Mouse (Mus musculus) large intestine, adult 2 months (tissue): ENCODE measurements around the gene Rtbdn. TPM values are rescaled to one million over a fixed set of nuclear protein-coding genes. Genes with fewer than 3 reads are reported as not detected.

Experiments
- DNase-seq: peaks from one replicate; pipeline ENCODE4 v3.0.0-alpha.2; 2012; ENCODE audit warnings: low read depth, low spot score
- WGBS: fragments of 180-500 bp; shearing (Covaris S2); methylation state at CpG from one replicate; pipeline ENCODE4 v1.1.7; 2018; 5-methylcytosine and 5-hydroxymethylcytosine counted together
- polyA plus RNA-seq: library from polyadenylated mRNA; depleted of rRNA; stranded (reverse); fragments of >200 nt; gene quantifications from 2 replicates; pipeline ENCODE4 v1.2.3, GENCODE M21; 2012

Gene Rtbdn
- polyA plus RNA-seq, 1 experiment = not detected

DNA sequence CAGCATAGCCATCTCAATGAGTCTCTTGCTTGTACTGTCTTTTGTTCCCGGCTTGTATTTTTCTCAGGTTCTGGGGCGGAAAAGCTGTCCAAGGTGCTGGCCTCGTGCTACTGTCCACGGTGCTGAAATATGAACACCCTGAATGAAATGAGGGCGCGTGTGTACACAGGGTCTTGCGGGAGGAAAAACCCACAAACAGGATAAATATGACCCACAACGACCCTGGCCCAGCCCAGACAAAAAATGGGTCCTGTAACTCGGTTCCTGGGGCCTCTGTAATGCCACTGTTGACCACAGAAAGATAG lies 402 bp downstream of the Rtbdn start:
- WGBS = 9% methylated on average over 9 of the region's 9 CpGs
- DNase-seq = no peak

- DNase-seq = no peak
- 21% methylated on average over 12 of the region's 12 CpGs for WGBS
These were observed 3.0 kb downstream of the Rtbdn start for GRCm38 (mm10) chr8:84949753-84950152.

GRCm38 (mm10) chr8:84952612-84953255 lies 5.9 kb downstream of the Rtbdn start:
- DNase-seq = no peak
- 6% methylated on average over 18 of the region's 18 CpGs for WGBS

- 54% methylated on average over 2 of the region's 2 CpGs for WGBS
- no peak for DNase-seq
These were observed 10.0 kb downstream of the Rtbdn start for GRCm38 (mm10) chr8:84956768-84957167.

DNA sequence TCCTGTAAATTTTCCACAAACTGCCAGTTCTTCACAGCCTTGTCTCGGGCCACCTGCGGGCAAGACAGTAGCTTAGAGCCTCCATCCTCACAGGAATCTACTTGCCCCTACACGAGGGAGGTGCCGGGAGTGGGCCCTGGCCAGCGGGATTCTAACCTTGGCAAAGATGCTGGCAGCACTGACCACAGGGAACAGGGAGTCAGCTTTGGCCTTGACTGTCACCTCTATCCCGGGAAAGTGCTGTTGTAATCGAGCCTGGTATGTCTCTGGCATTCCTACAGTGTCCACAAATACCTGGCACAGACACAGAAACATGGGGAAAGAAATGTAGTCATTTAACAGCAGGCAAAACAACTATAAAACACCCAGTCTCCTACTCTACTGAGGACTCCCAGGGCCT lies 13.0 kb downstream of the Rtbdn start:
- no peak for DNase-seq
- WGBS = 78% methylated on average over 7 of the region's 7 CpGs

DNA sequence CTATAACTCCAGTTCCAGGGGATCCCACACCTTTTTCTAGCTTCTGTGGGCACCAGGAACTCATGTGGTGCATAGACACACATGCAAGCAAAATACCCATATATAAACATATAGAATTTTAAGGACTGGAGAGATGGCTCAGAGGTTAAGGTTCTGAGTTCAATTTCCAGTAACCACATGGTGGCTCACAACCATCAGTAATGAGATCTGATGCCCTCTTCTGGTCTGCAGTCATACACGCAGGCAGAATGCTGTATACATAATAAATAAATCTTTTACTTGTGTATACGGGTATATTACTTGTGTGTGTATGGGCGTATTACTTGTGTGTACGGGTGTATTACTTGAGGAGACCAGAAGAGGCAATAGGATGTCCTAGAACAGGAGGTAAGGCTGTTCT lies 17.2 kb downstream of the Rtbdn start:
- DNase-seq = no peak
- WGBS = 51% methylated on average over 4 of the region's 4 CpGs

DNA sequence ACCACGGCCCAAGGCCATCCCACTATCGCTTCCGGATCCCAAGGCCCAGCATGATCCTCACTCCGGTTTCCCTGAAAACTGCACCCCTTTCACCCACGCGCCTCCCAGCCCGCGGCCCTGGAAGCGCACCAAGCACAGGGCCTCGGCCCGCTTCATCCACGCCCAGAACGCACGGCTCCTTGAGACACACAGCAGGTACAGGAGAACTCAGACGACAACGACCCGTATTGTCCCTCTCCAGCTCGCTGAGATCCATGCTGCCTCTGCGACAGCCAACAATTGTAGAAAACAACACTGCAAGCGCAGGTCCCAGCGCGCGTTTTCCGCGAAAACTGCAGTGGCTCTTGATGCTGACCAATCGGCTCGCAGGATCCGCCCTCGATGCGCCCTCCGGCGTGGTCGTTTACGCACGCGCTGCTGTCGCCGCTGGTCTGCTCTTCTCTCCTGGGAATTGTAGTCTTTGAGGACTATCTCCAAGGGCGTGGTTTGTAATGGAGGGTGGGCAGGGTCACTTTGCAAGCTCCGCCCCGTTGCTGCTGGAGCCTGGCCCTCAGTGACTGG lies 19.0 kb downstream of the Rtbdn start:
- no peak for DNase-seq
- WGBS = under 1% methylated on average over 41 of the region's 41 CpGs

- no peak for DNase-seq
- 38% methylated on average over 3 of the region's 3 CpGs for WGBS
These were observed 19.8 kb downstream of the Rtbdn start for GRCm38 (mm10) chr8:84966603-84967002.

GRCm38 (mm10) chr8:84967532-84968304 lies 20.9 kb downstream of the Rtbdn start:
- no peak for DNase-seq
- 91% methylated on average over 13 of the region's 13 CpGs for WGBS

GRCm38 (mm10) chr8:84968650-84969049 lies 21.9 kb downstream of the Rtbdn start:
- WGBS = 2% methylated on average over 2 of the region's 2 CpGs
- DNase-seq = no peak

DNA sequence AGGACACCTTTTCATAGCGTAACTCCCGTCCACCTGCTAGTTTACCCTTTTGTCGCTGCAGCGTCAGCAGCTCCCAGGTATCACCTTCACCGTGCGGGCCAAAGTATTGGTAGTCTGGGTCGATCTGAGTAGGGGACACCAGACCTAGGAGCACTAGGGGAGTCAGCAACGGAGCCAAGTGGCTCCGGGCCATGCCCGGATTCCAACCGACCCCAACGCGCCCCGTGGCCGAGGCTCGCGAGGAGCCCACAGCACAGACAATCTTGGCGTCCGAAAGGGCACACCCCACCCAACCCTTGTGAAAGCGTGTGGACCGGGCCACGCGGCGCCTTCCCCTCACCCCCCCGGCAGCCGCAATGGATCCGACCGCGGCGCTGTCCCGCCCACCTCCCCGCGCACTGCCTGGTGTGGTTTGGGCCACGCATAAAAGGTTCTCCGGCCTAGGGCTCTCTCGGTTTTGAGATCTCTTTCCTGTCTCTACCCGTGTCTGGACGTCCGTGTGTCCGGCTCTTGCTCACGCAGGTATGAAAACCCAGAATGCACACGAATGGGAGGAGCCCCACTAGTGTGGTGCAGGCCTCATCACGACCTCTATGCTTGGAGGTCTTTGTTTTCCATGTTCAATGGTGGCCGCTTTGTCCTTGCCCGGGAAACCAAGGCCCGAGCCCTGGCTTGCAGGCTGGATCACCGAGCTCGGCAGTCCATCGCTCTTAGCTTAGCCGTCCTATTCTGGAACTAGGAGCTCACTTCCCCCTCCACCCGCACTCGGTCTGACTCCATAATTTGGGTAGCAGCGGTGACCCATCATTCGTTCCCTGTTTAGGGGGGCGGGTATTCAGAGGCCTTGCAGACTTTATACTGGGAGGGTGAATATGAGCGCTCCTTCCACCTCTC lies 22.7 kb downstream of the Rtbdn start, which contains the start of the genes Gm49661, Prdx2 and Rnaseh2a:
TSS of gene Gm49661 (minus strand) at position 193 of the 894 bp plus-strand sequence.
TSS of gene Prdx2 (plus strand) at position 347 of the 894 bp plus-strand sequence.
TSS of gene Rnaseh2a (minus strand) at position 527 of the 894 bp plus-strand sequence.
- under 1% methylated on average over 56 of the region's 56 CpGs for WGBS
- no peak for DNase-seq

- 5% methylated on average over 21 of the region's 21 CpGs for WGBS
- no peak for DNase-seq
These were observed 23.5 kb downstream of the Rtbdn start for GRCm38 (mm10) chr8:84970135-84970790.

- DNase-seq = no peak
- 67% methylated on average over 5 of the region's 5 CpGs for WGBS
These were observed 24.1 kb downstream of the Rtbdn start for GRCm38 (mm10) chr8:84970913-84971312.

- no peak for DNase-seq
- 92% methylated on average over 1 of the region's 1 CpGs for WGBS
These were observed 26.3 kb downstream of the Rtbdn start for GRCm38 (mm10) chr8:84973079-84973478.

- 38% methylated on average over 4 of the region's 4 CpGs for WGBS
These were observed 27.2 kb downstream of the Rtbdn start for GRCm38 (mm10) chr8:84973803-84974542.

DNA sequence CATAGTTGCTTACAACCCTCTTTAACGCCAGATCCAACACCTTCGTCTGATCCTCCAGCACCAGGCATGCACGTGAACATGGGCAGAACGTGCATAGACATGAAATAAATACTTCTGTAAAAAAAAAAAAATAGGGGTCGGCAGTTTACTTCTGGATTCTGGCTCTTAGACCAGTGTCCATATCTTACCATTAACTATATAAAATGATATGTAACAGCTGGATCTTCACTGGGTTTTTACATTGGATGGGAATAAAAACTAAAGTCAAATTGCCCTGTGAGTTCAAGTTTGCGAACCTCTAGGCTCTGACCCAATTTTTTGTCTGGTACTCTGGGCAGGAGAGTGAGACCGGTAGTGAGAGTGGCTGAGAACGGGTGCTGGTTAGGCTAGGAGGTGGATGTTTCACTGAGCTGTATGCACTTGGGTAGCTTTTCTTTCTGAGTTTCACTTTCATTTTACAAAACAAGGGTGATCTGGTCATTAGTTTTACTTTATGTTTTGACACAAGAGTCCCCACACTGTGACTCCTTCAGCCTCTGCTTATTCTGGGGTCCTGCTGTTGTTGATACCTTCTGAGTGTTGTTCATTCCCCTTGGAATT lies 27.9 kb downstream of the Rtbdn start:
- DNase-seq = no peak
- 63% methylated on average over 8 of the region's 8 CpGs for WGBS

More at GRCm38 (mm10) chr8:84973803-84974542, 27.2 kb downstream of the Rtbdn start:
- DNase-seq = no peak

GRCm38 (mm10) chr8:84975434-84975833 lies 28.6 kb downstream of the Rtbdn start:
- 27% methylated on average over 7 of the region's 7 CpGs for WGBS
- DNase-seq = no peak

- DNase-seq = no peak
- under 1% methylated on average over 59 of the region's 61 CpGs for whole genome bisulfite sequencing
These were observed 29.4 kb downstream of the Rtbdn start for GRCm38 (mm10) chr8:84976031-84976762.
